Mouse (Mus musculus) olfactory bulb, adult 2 months (tissue): ENCODE measurements around the gene Esr1.

ENCODE experiments used
- CTCF ChIP-seq: fragments of 200-500 bp; IDR thresholded peaks from 2 replicates; pipeline ENCODE4 v1.5.1; 2012; ENCODE audit warnings: low read depth, mild to moderate bottlenecking, low read length, moderate library complexity; ENCODE audit not compliant: insufficient read depth
- POLR2A ChIP-seq: fragments of 200-500 bp; IDR thresholded peaks from 2 replicates; pipeline ENCODE4 v1.6.1; 2012; ENCODE audit warnings: mild to moderate bottlenecking, low read depth, low read length, moderate library complexity; ENCODE audit not compliant: insufficient read depth

GRCm38 (mm10) chr10:4665380-4665779 lies 54.0 kb downstream of the Esr1 start:
- no peak for TF ChIP-seq POLR2A
- no peak for TF ChIP-seq CTCF
